Mouse (Mus musculus) kidney, adult 8-10 months (tissue): ENCODE measurements around the gene BC080695.
"Not testable (repeated sequence)": the region's sequence is repeated elsewhere in the genome, so short reads cannot be mapped to it uniquely, and the experiment has no call there.

Experiments used
- DNase-seq, 2 experiments: peaks; one replicate each; pipeline ENCODE4 v3.0.0; 2022

The BC080695 gene

GRCm38 (mm10) chr4:143551400-143551799, at the start of gene BC080695, which contains the start of gene Gm13057:
TSS of gene BC080695 (plus strand) at chr4:143551700.
TSS of gene Gm13057 (plus strand) at chr4:143551709.
- not testable (repeated sequence) for DNase-seq

- no peak for DNase-seq
Measured at GRCm38 (mm10) chr4:143511043-143511442, 40.5 kb upstream of the BC080695 start, which contains the start of gene Gm13043. TSS of gene Gm13043 (plus strand) at chr4:143511343.

GRCm38 (mm10) chr4:143535654-143536053, 15.8 kb upstream of the BC080695 start, which contains the start of gene Gm13040:
TSS of gene Gm13040 (plus strand) at chr4:143535954.
- DNase-seq = not testable (repeated sequence)

GRCm38 (mm10) chr4:143611927-143612326, 60.4 kb downstream of the BC080695 start:
- DNase-seq = not testable (repeated sequence)

GRCm38 (mm10) chr4:143614703-143615102, 63.2 kb downstream of the BC080695 start, which contains the start of gene Gm13083:
TSS of gene Gm13083 (plus strand) at chr4:143615003.
- DNase-seq = not testable (repeated sequence)

GRCm38 (mm10) chr4:143618101-143618500, 66.6 kb downstream of the BC080695 start:
- DNase-seq = not testable (repeated sequence)
